Mouse (Mus musculus): ENCODE measurements around the gene Apeh. TPM values are rescaled to one million over a fixed set of nuclear protein-coding genes. Genes with fewer than 3 reads are reported as not detected.
A peak's percentile ranks its signal among the peaks of the same experiment; 100 is the strongest.

The Apeh gene
- polyA plus RNA-seq, 1 experiment from 2014 or later = 59.1 TPM

- WGBS = 69% methylated on average over 7 of the region's 7 CpGs
Measured at GRCm38 (mm10) chr9:108069529-108069928, 24.9 kb downstream of the Apeh start.

GRCm38 (mm10) chr9:108069007-108069406 lies 25.4 kb downstream of the Apeh start:
- WGBS = 86% methylated on average over 9 of the region's 9 CpGs
- Histone ChIP-seq H3K4me2 (no peak overlapping the region), H3K4me3 (no peak overlapping the region), H3K36me3 (peaks cover 13% of the 10 kb centered on the region; the same call in 1 of the 2 replicates), H3K4me1 (0 out of 2 replicates have a peak, but pooled peaks cover 3% of the 10 kb centered on the region), H3K27ac (no peak overlapping the region), H3K9me3 (no peaks in the 10 kb centered on the region), H3K9ac (no peak overlapping the region), H3K27me3 (no peaks in the 10 kb centered on the region)
- ATAC-seq (ENCODE audit: borderline replicate concordance, extremely low read depth, low FRiP score, low TSS enrichment) = no peak

More at GRCm38 (mm10) chr9:108069529-108069928, 24.9 kb downstream of the Apeh start:
- H3K27me3 ChIP-seq = no peaks in the 10 kb centered on the region
- no peak overlapping the region for H3K27ac ChIP-seq
- 0 out of 2 replicates have a peak, but pooled peaks cover 3% of the 10 kb centered on the region for H3K4me1 ChIP-seq
- no peaks in the 10 kb centered on the region for H3K9me3 ChIP-seq
- peaks cover 13% of the 10 kb centered on the region; the same call in 1 of the 2 replicates for H3K36me3 ChIP-seq
- no peak overlapping the region for H3K4me2 ChIP-seq
- ATAC-seq (ENCODE audit: borderline replicate concordance, extremely low read depth, low FRiP score, low TSS enrichment) = no peak
- no peak overlapping the region for H3K9ac ChIP-seq
- no peak overlapping the region for H3K4me3 ChIP-seq

- Histone ChIP-seq H3K36me3 (peaks cover 15% of the 10 kb centered on the region), H3K9me3 (no peaks in the 10 kb centered on the region), H3K9ac (no peak overlapping the region), H3K4me2 (no peak overlapping the region), H3K4me3 (no peak overlapping the region), H3K27me3 (no peaks in the 10 kb centered on the region), H3K4me1 (0 out of 2 replicates have a peak, but pooled peaks cover 3% of the 10 kb centered on the region), H3K27ac (no peak overlapping the region)
- ATAC-seq (ENCODE audit: borderline replicate concordance, extremely low read depth, low FRiP score, low TSS enrichment) = peak; percentile 37
- WGBS = 10% methylated on average over 8 of the region's 8 CpGs
Measured at GRCm38 (mm10) chr9:108067900-108068299, 26.5 kb downstream of the Apeh start.

GRCm38 (mm10) chr9:108067199-108067598 lies 27.2 kb downstream of the Apeh start:
- Histone ChIP-seq H3K27ac (no peak overlapping the region), H3K4me1 (0 out of 2 replicates have a peak, but pooled peaks cover 3% of the 10 kb centered on the region), H3K36me3 (peaks cover 15% of the 10 kb centered on the region), H3K27me3 (no peaks in the 10 kb centered on the region), H3K4me2 (no peak overlapping the region), H3K9me3 (no peaks in the 10 kb centered on the region), H3K9ac (no peak overlapping the region), H3K4me3 (no peak overlapping the region)
- no peak for ATAC-seq (ENCODE audit: borderline replicate concordance, extremely low read depth, low FRiP score, low TSS enrichment)
- WGBS = 80% methylated on average over 7 of the region's 7 CpGs

- peaks cover 12% of the 10 kb centered on the region for H3K36me3 ChIP-seq
- no peak for ATAC-seq (ENCODE audit: borderline replicate concordance, extremely low read depth, low FRiP score, low TSS enrichment)
- 23% methylated on average over 5 of the region's 5 CpGs for WGBS
Measured at GRCm38 (mm10) chr9:108065491-108066011, 28.9 kb downstream of the Apeh start.

GRCm38 (mm10) chr9:108063361-108063760 lies 31.0 kb downstream of the Apeh start:
- Histone ChIP-seq H3K4me1 (0 out of 2 replicates have a peak, but pooled peaks cover 3% of the 10 kb centered on the region), H3K9ac (no peak overlapping the region), H3K27ac (no peak overlapping the region), H3K4me3 (no peak overlapping the region), H3K27me3 (no peaks in the 10 kb centered on the region), H3K36me3 (peaks cover 13% of the 10 kb centered on the region; the same call in 1 of the 2 replicates), H3K9me3 (no peaks in the 10 kb centered on the region), H3K4me2 (no peak overlapping the region)
- WGBS = 83% methylated on average over 12 of the region's 12 CpGs
- no peak for ATAC-seq (ENCODE audit: borderline replicate concordance, extremely low read depth, low FRiP score, low TSS enrichment)

More at GRCm38 (mm10) chr9:108065491-108066011, 28.9 kb downstream of the Apeh start:
- no peak overlapping the region for H3K9ac ChIP-seq
- 0 out of 2 replicates have a peak, but pooled peaks cover 3% of the 10 kb centered on the region for H3K4me1 ChIP-seq
- H3K27me3 ChIP-seq = no peaks in the 10 kb centered on the region
- H3K4me2 ChIP-seq = no peak overlapping the region
- H3K27ac ChIP-seq = no peak overlapping the region
- no peaks in the 10 kb centered on the region for H3K9me3 ChIP-seq
- no peak overlapping the region for H3K4me3 ChIP-seq

GRCm38 (mm10) chr9:108062142-108062541 lies 32.3 kb downstream of the Apeh start:
- Histone ChIP-seq H3K27me3 (no peaks in the 10 kb centered on the region), H3K9ac (no peak overlapping the region), H3K36me3 (peaks cover 18% of the 10 kb centered on the region), H3K27ac (no peak overlapping the region), H3K4me2 (no peak overlapping the region), H3K4me3 (no peak overlapping the region), H3K4me1 (no peaks in the 10 kb centered on the region), H3K9me3 (no peaks in the 10 kb centered on the region)
- ATAC-seq (ENCODE audit: borderline replicate concordance, extremely low read depth, low FRiP score, low TSS enrichment) = no peak
- 92% methylated on average over 3 of the region's 3 CpGs for WGBS

- Histone ChIP-seq H3K9me3 (no peaks in the 10 kb centered on the region), H3K36me3 (peaks cover 28% of the 10 kb centered on the region), H3K4me2 (no peak overlapping the region), H3K27ac (no peak overlapping the region), H3K4me1 (peaks cover 5% of the 10 kb centered on the region), H3K4me3 (no peak overlapping the region), H3K9ac (no peak overlapping the region), H3K27me3 (no peaks in the 10 kb centered on the region)
- no peak for ATAC-seq (ENCODE audit: borderline replicate concordance, extremely low read depth, low FRiP score, low TSS enrichment)
- WGBS = 90% methylated on average over 9 of the region's 9 CpGs
Measured at GRCm38 (mm10) chr9:108058291-108058690, 36.1 kb downstream of the Apeh start.

GRCm38 (mm10) chr9:108057262-108057562 lies 37.2 kb downstream of the Apeh start:
- Histone ChIP-seq H3K36me3 (peaks cover 26% of the 10 kb centered on the region), H3K4me2 (no peak overlapping the region), H3K9me3 (no peaks in the 10 kb centered on the region), H3K4me1 (peaks cover 13% of the 10 kb centered on the region), H3K9ac (no peak overlapping the region), H3K27me3 (no peaks in the 10 kb centered on the region), H3K4me3 (no peak overlapping the region), H3K27ac (no peak overlapping the region)
- no peak for ATAC-seq (ENCODE audit: borderline replicate concordance, extremely low read depth, low FRiP score, low TSS enrichment)
- 83% methylated on average over 5 of the region's 5 CpGs for WGBS

- H3K4me1 ChIP-seq = peaks cover 13% of the 10 kb centered on the region
- no peak overlapping the region for H3K4me3 ChIP-seq
- no peaks in the 10 kb centered on the region for H3K27me3 ChIP-seq
- no peaks in the 10 kb centered on the region for H3K9me3 ChIP-seq
- 76% methylated on average over 28 of the region's 28 CpGs for WGBS
- no peak overlapping the region for H3K27ac ChIP-seq
- no peak for ATAC-seq (ENCODE audit: borderline replicate concordance, extremely low read depth, low FRiP score, low TSS enrichment)
- H3K36me3 ChIP-seq = peaks cover 27% of the 10 kb centered on the region
- no peak overlapping the region for H3K4me2 ChIP-seq
- H3K9ac ChIP-seq = no peak overlapping the region
Measured at GRCm38 (mm10) chr9:108056361-108057261, 37.8 kb downstream of the Apeh start.

- Histone ChIP-seq H3K4me1 (peaks cover 13% of the 10 kb centered on the region), H3K4me2 (no peak overlapping the region), H3K4me3 (no peak overlapping the region), H3K27ac (no peak overlapping the region), H3K27me3 (no peaks in the 10 kb centered on the region), H3K9ac (no peak overlapping the region), H3K36me3 (peaks cover 35% of the 10 kb centered on the region), H3K9me3 (no peaks in the 10 kb centered on the region)
- no peak for ATAC-seq (ENCODE audit: borderline replicate concordance, extremely low read depth, low FRiP score, low TSS enrichment)
- WGBS = 80% methylated on average over 6 of the region's 6 CpGs
Measured at GRCm38 (mm10) chr9:108055661-108056237, 38.7 kb downstream of the Apeh start.

- no peak overlapping the region for H3K4me3 ChIP-seq
- WGBS = 71% methylated on average over 1 of the region's 1 CpGs
- no peaks in the 10 kb centered on the region for H3K27me3 ChIP-seq
- peaks cover 39% of the 10 kb centered on the region for H3K36me3 ChIP-seq
- no peak for ATAC-seq (ENCODE audit: borderline replicate concordance, extremely low read depth, low FRiP score, low TSS enrichment)
- no peak overlapping the region for H3K9ac ChIP-seq
- peaks cover 18% of the 10 kb centered on the region for H3K4me1 ChIP-seq
- no peak overlapping the region for H3K27ac ChIP-seq
- no peak overlapping the region for H3K4me2 ChIP-seq
- H3K9me3 ChIP-seq = no peaks in the 10 kb centered on the region
Measured at GRCm38 (mm10) chr9:108055061-108055460, 39.3 kb downstream of the Apeh start.
